11 mouse cellular contexts compared by ENCODE assay signal in the genomic region with DNA sequence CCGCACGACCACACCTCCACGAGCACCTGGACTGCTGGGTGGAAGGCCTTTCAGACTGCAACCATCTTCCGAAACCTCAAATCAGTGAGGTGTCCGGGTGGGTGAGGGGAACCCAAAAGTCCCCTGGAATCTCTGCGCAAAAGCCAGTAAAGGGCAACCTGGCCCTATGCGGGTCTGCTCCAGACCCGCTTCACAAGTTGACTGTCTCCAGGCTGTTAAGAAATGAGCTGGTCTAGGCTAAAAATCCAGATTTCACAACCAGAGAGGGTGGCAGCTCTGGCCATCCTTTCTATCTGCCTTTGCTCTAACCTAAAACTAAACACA. TPM values are rescaled to one million over a fixed set of nuclear protein-coding genes. Genes with fewer than 3 reads are reported as not detected.
A peak's percentile ranks its signal among the peaks of the same experiment; 100 is the strongest.
DNase-seq lines count a peak whose midpoint lies in the region; ATAC-seq and TF ChIP-seq lines count a peak whose summit lies in the region.
"Had no signal": no experiment of that assay in that cellular context is flagged by ENCODE, and none has a peak within 500 bp of the region (broad histone marks: within the 10 kb centered on the region; RNA-seq: fewer than 3 reads in every experiment).

No protein-coding gene starts in this region.

- peaks cover 5% of the 10 kb centered on the region; the same call in 1 of the 2 replicates for H3K4me1 ChIP-seq in heart, embryonic 16.5 days (ENCODE audit: control insufficient read depth, insufficient read depth, low read length)
- no peaks in the 10 kb centered on the region for H3K4me1 ChIP-seq in heart, adult 2 months (ENCODE audit: control insufficient read depth, insufficient read depth, low read length)
- H3K4me1 ChIP-seq in cortical plate, adult 2 months (ENCODE audit: control insufficient read depth, insufficient read depth, low read length), result peaks cover 1% of the 10 kb centered on the region; the same call in 1 of the 2 replicates
- peaks cover 41% of the 10 kb centered on the region for H3K4me1 ChIP-seq in hindbrain, embryonic 12.5 days
- peaks cover 39% of the 10 kb centered on the region for H3K4me1 ChIP-seq in midbrain, embryonic 11.5 days (ENCODE audit: control insufficient read depth, insufficient read depth, low read length)

- H3K9me3 ChIP-seq in heart, embryonic 16.5 days (replicated peaks; ENCODE audit: control insufficient read depth, low read length), result no peaks in the 10 kb centered on the region
- no peaks in the 10 kb centered on the region for H3K9me3 ChIP-seq in hindbrain, embryonic 12.5 days (replicated peaks)
- no peaks in the 10 kb centered on the region for H3K9me3 ChIP-seq in midbrain, embryonic 11.5 days (ENCODE audit: control insufficient read depth, low read length)

- no peak overlapping the region for H3K27ac ChIP-seq in heart, embryonic 16.5 days (ENCODE audit: low read length)
- no peak overlapping the region for H3K27ac ChIP-seq in heart, adult 2 months
- H3K27ac ChIP-seq in cortical plate, adult 2 months (ENCODE audit: insufficient read depth, low read length), result no peak overlapping the region
- H3K27ac ChIP-seq in hindbrain, embryonic 12.5 days, result peak overlapping the region; percentile 62; the same call in 1 of the 2 replicates
- peak overlapping the region; percentile 62; the same call in 1 of the 2 replicates for H3K27ac ChIP-seq in midbrain, embryonic 11.5 days (ENCODE audit: low read depth, low read length)
- H3K27ac ChIP-seq: macrophage had no signal

- 19% methylated on average over 8 of the region's 8 CpGs for WGBS in heart, embryonic 16.5 days
- 27% methylated on average over 8 of the region's 8 CpGs for WGBS in heart, adult 2 months
- 18% methylated on average over 8 of the region's 8 CpGs for WGBS in hindbrain, embryonic 12.5 days
- 14% methylated on average over 8 of the region's 8 CpGs for WGBS in midbrain, embryonic 11.5 days

- no peaks in the 10 kb centered on the region for H3K36me3 ChIP-seq in heart, embryonic 16.5 days (ENCODE audit: control insufficient read depth, insufficient read depth)
- H3K36me3 ChIP-seq in heart, adult 2 months (ENCODE audit: control insufficient read depth, insufficient read depth, low read length), result no peaks in the 10 kb centered on the region
- H3K36me3 ChIP-seq in hindbrain, embryonic 12.5 days, result no peaks in the 10 kb centered on the region
- H3K36me3 ChIP-seq in midbrain, embryonic 11.5 days (ENCODE audit: control insufficient read depth, insufficient read depth, low read length), result no peaks in the 10 kb centered on the region

- peaks cover 72% of the 10 kb centered on the region for H3K27me3 ChIP-seq in heart, embryonic 16.5 days (ENCODE audit: control insufficient read depth, insufficient read depth, low read length)
- peaks cover 22% of the 10 kb centered on the region for H3K27me3 ChIP-seq in heart, adult 2 months (ENCODE audit: control insufficient read depth, insufficient read depth, low read length)
- H3K27me3 ChIP-seq in hindbrain, embryonic 12.5 days, result peaks cover 93% of the 10 kb centered on the region
- H3K27me3 ChIP-seq in midbrain, embryonic 11.5 days (ENCODE audit: control insufficient read depth, insufficient read depth, low read length), result peaks cover 49% of the 10 kb centered on the region

- no peaks in the 10 kb centered on the region for H3K79me2 ChIP-seq in heart, adult 2 months (replicated peaks; ENCODE audit: control insufficient read depth, insufficient read depth, low read length)

- intact Hi-C loops in heart, adult 2 months (cut with DNase I), result no loop called here
- intact Hi-C loops in left cerebral cortex, postnatal 4 days (cut with DNase I), result no loop called here

- H3K4me2 ChIP-seq in heart, embryonic 16.5 days (ENCODE audit: low read depth, low read length), result peak overlapping the region; percentile 67
- H3K4me2 ChIP-seq in hindbrain, embryonic 12.5 days (replicated peaks), result peak overlapping the region; percentile 61
- peak overlapping the region; percentile 67 for H3K4me2 ChIP-seq in midbrain, embryonic 11.5 days

- TF ChIP-seq EP300 in heart, adult 2 months (IDR thresholded peaks at IDR 0.05; ENCODE audit: insufficient read depth, low read depth, low read length), result no peak

- no peak for ATAC-seq in heart, embryonic 16.5 days (replicated peaks; ENCODE audit: extremely low read depth, insufficient read depth, low FRiP score)
- ATAC-seq in hindbrain, embryonic 12.5 days (ENCODE audit: low FRiP score), result no peak
- ATAC-seq in midbrain, embryonic 11.5 days (ENCODE audit: low FRiP score), result no peak

- peak overlapping the region; percentile 39 for H3K4me3 ChIP-seq in heart, embryonic 16.5 days (ENCODE audit: low read length)
- no peak overlapping the region for H3K4me3 ChIP-seq in heart, adult 2 months
- H3K4me3 ChIP-seq in cortical plate, adult 2 months (ENCODE audit: insufficient read depth, low read length), result 0 out of 2 replicates have a peak overlapping the region, but pooled peaks have one; percentile 16
- peak overlapping the region; percentile 30 for H3K4me3 ChIP-seq in hindbrain, embryonic 12.5 days
- peak overlapping the region; percentile 33 for H3K4me3 ChIP-seq in midbrain, embryonic 11.5 days (ENCODE audit: low read depth, low read length)

- no peak overlapping the region for H3K9ac ChIP-seq in heart, embryonic 16.5 days (ENCODE audit: low read length)
- no peak overlapping the region for H3K9ac ChIP-seq in heart, adult 2 months (ENCODE audit: low read depth, low read length)
- H3K9ac ChIP-seq in hindbrain, embryonic 12.5 days, result peak overlapping the region; percentile 60; the same call in 1 of the 2 replicates
- peak overlapping the region; percentile 48; the same call in 1 of the 2 replicates for H3K9ac ChIP-seq in midbrain, embryonic 11.5 days (ENCODE audit: low read length)

- no peak for TF ChIP-seq POLR2A in heart, adult 2 months (IDR thresholded peaks at IDR 0.05; ENCODE audit: insufficient read depth, low read depth, low read length)
- no peak for TF ChIP-seq POLR2A in cortical plate, adult 2 months (IDR thresholded peaks at IDR 0.05; ENCODE audit: extremely low read depth, insufficient read depth, low read length)

- no peak for DNase-seq in heart, adult 2 months
- peak; percentile 91 for DNase-seq in midbrain, embryonic 11.5 days (ENCODE audit: low spot score, missing footprints)
- no peak for DNase-seq in adrenal gland, adult 8-10 months
- no peak for DNase-seq in left cerebral cortex, postnatal 4 days
- DNase-seq in kidney, adult 11 months, result no peak

- no peak for TF ChIP-seq CTCF in heart, adult 2 months (IDR thresholded peaks at IDR 0.05)
- no peak for TF ChIP-seq CTCF in cortical plate, adult 2 months (IDR thresholded peaks at IDR 0.05; ENCODE audit: extremely low read depth, insufficient read depth, low read length)

RNA-seq across cellular contexts. Expression of gene Gm17304, which starts 47.4 kb away (rescaled TPM):
- not detected in 2 replicates for polyA plus RNA-seq in heart, embryonic 16.5 days (2015; fragmentation: Nextera tagmentation; extraction: Ambion mirVana)
- not detected for total RNA-seq in heart, adult 2 months (2021)
- not detected in 2 replicates for polyA plus RNA-seq in heart, adult 2 months (2012; rRNA removed)
- not detected in 2 replicates for polyA plus RNA-seq in cortical plate, adult 2 months (2012; rRNA removed)
- polyA plus RNA-seq in hindbrain, embryonic 12.5 days (2016; fragmentation: Nextera tagmentation; extraction: Ambion mirVana), result not detected in 2 replicates
- not detected in 2 replicates for polyA plus RNA-seq in midbrain, embryonic 11.5 days (2014; fragmentation: Nextera tagmentation; extraction: Ambion mirVana)
- total RNA-seq in adrenal gland, adult 8-10 months (2022), result not detected
- total RNA-seq in left cerebral cortex, postnatal 4 days (2021), result not detected
- total RNA-seq: gastrocnemius, postnatal 4 days had no signal
- polyA plus RNA-seq: macrophage; spleen, adult 2 months had no signal

Comparison
In these comparisons a context has a peak if more than half of its experiments do, and no peak if none do; other contexts are left out.
1. H3K27ac ChIP-seq: peak in hindbrain, embryonic 12.5 days (single experiment) and midbrain, embryonic 11.5 days (single experiment); none in heart, embryonic 16.5 days (single experiment), heart, adult 2 months (single experiment) and cortical plate, adult 2 months (single experiment).
2. H3K9ac ChIP-seq: peak in hindbrain, embryonic 12.5 days (single experiment) and midbrain, embryonic 11.5 days (single experiment); none in heart, embryonic 16.5 days (single experiment) and heart, adult 2 months (single experiment).
3. Peak in every context shown above with its lines, with median percentiles within 50 percentile points of each other: H3K4me2 ChIP-seq.